Mouse (Mus musculus) adrenal gland, adult 2 months (tissue): ENCODE measurements around the gene Abcb4. TPM values are rescaled to one million over a fixed set of nuclear protein-coding genes. Genes with fewer than 3 reads are reported as not detected.
"Not testable (repeated sequence)": the region's sequence is repeated elsewhere in the genome, so short reads cannot be mapped to it uniquely, and the experiment has no call there.

Source experiments
- DNase-seq: peaks from one replicate; pipeline ENCODE4 v3.0.0; 2021
- polyA plus RNA-seq: library from polyadenylated mRNA; depleted of rRNA; stranded (reverse); fragments of >200 nt; gene quantifications from 2 replicates; pipeline ENCODE4 v1.2.3, GENCODE M21; 2012
- total RNA-seq, 2 experiments: library from RNA; stranded (reverse); gene quantifications; 2 replicates each; pipeline ENCODE4 v1.2.3; 2021

Abcb4 gene
- total and polyA plus RNA-seq, 3 experiments, result 0.08 to 4.0 (median 3.1) TPM

- DNase-seq, result peak; percentile 15
Observed at GRCm38 (mm10) chr5:8904539-8904938, 11.0 kb downstream of the Abcb4 start.

- no peak for DNase-seq
Observed at GRCm38 (mm10) chr5:8911567-8912198, 18.2 kb downstream of the Abcb4 start.

GRCm38 (mm10) chr5:8916400-8916799, 22.9 kb downstream of the Abcb4 start:
- DNase-seq, result no peak

- no peak for DNase-seq
Observed at GRCm38 (mm10) chr5:8917069-8917468, 23.6 kb downstream of the Abcb4 start.

GRCm38 (mm10) chr5:8928440-8928839, 34.9 kb downstream of the Abcb4 start:
- peak; percentile 12 for DNase-seq

GRCm38 (mm10) chr5:8937965-8938364, 44.4 kb downstream of the Abcb4 start:
- DNase-seq, result no peak

GRCm38 (mm10) chr5:8941266-8941665, 47.7 kb downstream of the Abcb4 start:
- DNase-seq, result not testable (repeated sequence)

GRCm38 (mm10) chr5:8943836-8944235, 50.3 kb downstream of the Abcb4 start:
- no peak for DNase-seq

- no peak for DNase-seq
Observed at GRCm38 (mm10) chr5:8947423-8948110, 54.0 kb downstream of the Abcb4 start.

GRCm38 (mm10) chr5:8953660-8954059, 60.1 kb downstream of the Abcb4 start:
- DNase-seq, result no peak

GRCm38 (mm10) chr5:8955544-8955943, 62.0 kb downstream of the Abcb4 start:
- DNase-seq, result peak; percentile 14

GRCm38 (mm10) chr5:8960534-8960933, 67.0 kb downstream of the Abcb4 start:
- no peak for DNase-seq

GRCm38 (mm10) chr5:8964487-8964886, 71.0 kb downstream of the Abcb4 start:
- DNase-seq, result no peak

- DNase-seq, result no peak
Observed at GRCm38 (mm10) chr5:8970694-8971093, 77.2 kb downstream of the Abcb4 start.

- no peak for DNase-seq
Observed at GRCm38 (mm10) chr5:8972355-8972754, 78.8 kb downstream of the Abcb4 start.

GRCm38 (mm10) chr5:8974721-8975120, 81.2 kb downstream of the Abcb4 start:
- no peak for DNase-seq

GRCm38 (mm10) chr5:8985470-8985869, 92.0 kb downstream of the Abcb4 start:
- no peak for DNase-seq

- no peak for DNase-seq
Observed at GRCm38 (mm10) chr5:8987925-8988324, 94.4 kb downstream of the Abcb4 start.

- DNase-seq, result no peak
Observed at GRCm38 (mm10) chr5:8990526-8990925, 97.0 kb downstream of the Abcb4 start.

GRCm38 (mm10) chr5:8991626-8992025, 98.1 kb downstream of the Abcb4 start:
- DNase-seq, result no peak

- DNase-seq, result peak; percentile 5
Observed at GRCm38 (mm10) chr5:8995966-8996685, 102.6 kb downstream of the Abcb4 start.

GRCm38 (mm10) chr5:8996686-8997512, 103.4 kb downstream of the Abcb4 start, which contains the start of gene Crot:
Gene Crot, minus strand, starts transcription at chr5:8997324.
- peak; percentile 97 for DNase-seq
